Mouse (Mus musculus) G1E (cell line): ENCODE data around the gene Prom2.

Source experiments
- CTCF ChIP-seq: IDR thresholded peaks from 2 replicates; pipeline ENCODE4 v1.5.1; 2012; ENCODE audit warnings: low read depth, low read length, inconsistent platforms, mixed read lengths
- POLR2AphosphoS5 ChIP-seq: IDR thresholded peaks from 2 replicates; pipeline ENCODE4 v1.6.1; 2012; ENCODE audit warnings: low read depth, low read length, inconsistent platforms; ENCODE audit not compliant: insufficient replicate concordance
- TAL1 ChIP-seq: conservative IDR thresholded peaks from 2 replicates; pipeline ENCODE4 v1.6.1; 2012; ENCODE audit warnings: low read depth, low read length, inconsistent platforms, mixed read lengths

- TF ChIP-seq CTCF = no peak
- no peak for TF ChIP-seq POLR2AphosphoS5
- no peak for TF ChIP-seq TAL1
These were observed 49.6 kb upstream of the Prom2 start for GRCm38 (mm10) chr2:127590840-127591239.
